Mouse (Mus musculus): ENCODE measurements around the gene Pip4k2a.

DNA sequence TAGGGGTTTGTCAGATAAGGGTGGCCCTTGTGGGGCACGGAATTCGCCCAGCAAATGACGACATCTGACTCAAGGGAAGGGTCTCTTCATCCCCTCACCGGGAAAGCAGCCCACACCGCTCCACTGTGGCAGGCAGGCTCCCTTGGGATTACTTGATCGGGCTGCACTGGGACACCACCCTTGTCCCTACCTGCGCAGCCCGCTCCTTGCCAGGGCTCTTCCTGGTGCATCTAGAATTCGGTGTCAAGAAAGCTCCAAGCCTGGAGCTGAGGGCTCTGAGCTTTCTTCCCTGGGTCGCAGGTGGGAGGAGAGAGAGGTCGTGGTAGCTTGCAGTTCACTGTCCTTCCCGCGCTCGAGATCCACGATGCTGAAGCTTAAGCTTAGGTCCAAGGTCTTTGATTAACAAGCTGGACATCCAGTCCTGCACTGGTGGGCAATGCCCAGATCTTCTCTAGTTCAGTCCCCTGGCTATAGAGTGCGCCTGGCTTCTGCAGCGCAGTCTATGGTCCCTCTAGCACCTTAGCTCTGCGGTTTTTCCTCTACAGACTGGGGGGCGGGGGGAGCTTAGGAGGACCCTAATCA lies 196.6 kb downstream of the Pip4k2a start:
- no peak for TF ChIP-seq CTCF (IDR thresholded peaks at IDR 0.05; ENCODE audit: low read depth, low read length)
- TF ChIP-seq TAL1 (conservative IDR thresholded peaks at IDR 0.05; ENCODE audit: low read depth, low read length): no peak
- TF ChIP-seq GATA1 (IDR thresholded peaks at IDR 0.05; ENCODE audit: borderline replicate concordance, low read length): no peak
- TF ChIP-seq POLR2AphosphoS5 (IDR thresholded peaks at IDR 0.05; ENCODE audit: insufficient replicate concordance, low read depth, low read length): no peak
- TF ChIP-seq GATA2 (IDR thresholded peaks at IDR 0.05; ENCODE audit: borderline replicate concordance, low read depth, low read length): no peak

Measured in G1E (cell line).